ENCODE assay signal across 23 mouse cellular contexts in genomic region chr11:97069333-97069732, GRCm38 (mm10). TPM values are rescaled to one million over a fixed set of nuclear protein-coding genes. Genes with fewer than 3 reads are reported as not detected.
DNase-seq lines count a peak whose midpoint lies in the region; ATAC-seq and TF ChIP-seq lines count a peak whose summit lies in the region.
"Had no signal": no experiment of that assay in that cellular context is flagged by ENCODE, and none has a peak within 500 bp of the region (broad histone marks: within the 10 kb centered on the region; RNA-seq: fewer than 3 reads in every experiment).

No protein-coding gene starts in this region.

- ATAC-seq in hindbrain, embryonic 16.5 days: peak; percentile 55; the same call in 1 of the 2 replicates
- no peak for ATAC-seq in hindbrain, embryonic 12.5 days (ENCODE audit: low FRiP score)
- no peak for ATAC-seq in intestine, postnatal 0 days
- ATAC-seq: activated CD4-positive, CD25-positive, alpha-beta regulatory T cell, adult 4 months; forebrain, embryonic 16.5 days; Patski had no signal

- H3K9me3 ChIP-seq in hindbrain, embryonic 16.5 days (ENCODE audit: control insufficient read depth, low read length): no peaks in the 10 kb centered on the region
- no peaks in the 10 kb centered on the region for H3K9me3 ChIP-seq in hindbrain, embryonic 12.5 days (replicated peaks)
- no peaks in the 10 kb centered on the region for H3K9me3 ChIP-seq in intestine, postnatal 0 days (ENCODE audit: control insufficient read depth)
- H3K9me3 ChIP-seq: embryonic facial prominence, embryonic 12.5 days; heart, embryonic 15.5 days had no signal

- H3K4me1 ChIP-seq in hindbrain, embryonic 16.5 days (ENCODE audit: control insufficient read depth, insufficient read depth, low read depth, low read length): no peaks in the 10 kb centered on the region
- no peaks in the 10 kb centered on the region for H3K4me1 ChIP-seq in hindbrain, embryonic 12.5 days
- 0 out of 2 replicates have a peak, but pooled peaks cover 3% of the 10 kb centered on the region for H3K4me1 ChIP-seq in intestine, postnatal 0 days (replicated peaks; ENCODE audit: control insufficient read depth, insufficient read depth, low read length)
- H3K4me1 ChIP-seq: embryonic facial prominence, embryonic 12.5 days had no signal

- no peak overlapping the region for H3K9ac ChIP-seq in hindbrain, embryonic 16.5 days (ENCODE audit: low read depth, low read length)
- H3K9ac ChIP-seq in hindbrain, embryonic 12.5 days: no peak overlapping the region
- H3K9ac ChIP-seq in intestine, postnatal 0 days (ENCODE audit: low read depth, low read length): no peak overlapping the region
- H3K9ac ChIP-seq: embryonic facial prominence, embryonic 12.5 days; heart, embryonic 15.5 days had no signal

- peak; percentile 60 to 65 for DNase-seq in cerebellum, postnatal 14 days
- no peak for DNase-seq in cerebellum, adult 11 months
- peak; percentile 64 for DNase-seq in left cerebral cortex, postnatal 4 days
- no peak for DNase-seq in left cerebral cortex, postnatal 10 days (ENCODE audit: extremely low spot score in 1 of 2, low spot score in 2 of 2)
- DNase-seq: adrenal gland, adult 8-10 months; adrenal gland, postnatal 36 days; cerebellum, adult 11-12 months; gastrocnemius, postnatal 14 days; heart, adult 2 months; heart, postnatal 14 days; kidney, adult 8-10 months had no signal

- intact Hi-C loops in left cerebral cortex, postnatal 4 days (cut with DNase I): no loop called here
- intact Hi-C loops in left cerebral cortex, postnatal 10 days (cut with DNase I): no loop called here

- no peak overlapping the region for H3K27ac ChIP-seq in hindbrain, embryonic 16.5 days (ENCODE audit: low read depth, low read length)
- H3K27ac ChIP-seq in hindbrain, embryonic 12.5 days: no peak overlapping the region
- peak overlapping the region; percentile 35; the same call in 1 of the 2 replicates for H3K27ac ChIP-seq in intestine, postnatal 0 days (ENCODE audit: low read depth, low read length)
- H3K27ac ChIP-seq: embryonic facial prominence, embryonic 12.5 days; heart, adult 2 months; heart, embryonic 15.5 days had no signal

- peaks cover 2% of the 10 kb centered on the region; the same call in 1 of the 2 replicates for H3K36me3 ChIP-seq in hindbrain, embryonic 16.5 days (ENCODE audit: control insufficient read depth, insufficient read depth, low read length)
- H3K36me3 ChIP-seq in hindbrain, embryonic 12.5 days: peaks cover 33% of the 10 kb centered on the region
- H3K36me3 ChIP-seq in intestine, postnatal 0 days (ENCODE audit: control insufficient read depth, insufficient read depth): peaks cover 23% of the 10 kb centered on the region; the same call in 1 of the 2 replicates
- H3K36me3 ChIP-seq: heart, embryonic 15.5 days had no signal

- no peak overlapping the region for H3K4me2 ChIP-seq in hindbrain, embryonic 16.5 days (ENCODE audit: low read length)
- no peak overlapping the region for H3K4me2 ChIP-seq in hindbrain, embryonic 12.5 days (replicated peaks)
- no peak overlapping the region for H3K4me2 ChIP-seq in intestine, postnatal 0 days (replicated peaks; ENCODE audit: low read depth)
- H3K4me2 ChIP-seq: embryonic facial prominence, embryonic 12.5 days; heart, embryonic 11.5 days; heart, embryonic 15.5 days had no signal

- 53% methylated on average over 1 of the region's 1 CpGs for WGBS in hindbrain, embryonic 16.5 days
- WGBS in hindbrain, embryonic 12.5 days: 75% methylated on average over 1 of the region's 1 CpGs
- 54% methylated on average over 1 of the region's 1 CpGs for WGBS in intestine, postnatal 0 days

- H3K27me3 ChIP-seq in hindbrain, embryonic 16.5 days (replicated peaks; ENCODE audit: control insufficient read depth, insufficient read depth, low read length): no peaks in the 10 kb centered on the region
- no peaks in the 10 kb centered on the region for H3K27me3 ChIP-seq in hindbrain, embryonic 12.5 days
- no peaks in the 10 kb centered on the region for H3K27me3 ChIP-seq in intestine, postnatal 0 days (replicated peaks; ENCODE audit: control insufficient read depth, insufficient read depth, low read length)
- H3K27me3 ChIP-seq: CH12.LX; embryonic facial prominence, embryonic 12.5 days; heart, embryonic 15.5 days; Patski had no signal

- H3K4me3 ChIP-seq in hindbrain, embryonic 16.5 days (ENCODE audit: low read length): no peak overlapping the region
- H3K4me3 ChIP-seq in hindbrain, embryonic 12.5 days: no peak overlapping the region
- no peak overlapping the region for H3K4me3 ChIP-seq in intestine, postnatal 0 days (ENCODE audit: low read depth, low read length)
- H3K4me3 ChIP-seq: embryonic facial prominence, embryonic 12.5 days; heart, adult 2 months; heart, embryonic 15.5 days had no signal

- TF ChIP-seq CTCF in intestine, postnatal 0 days (IDR thresholded peaks at IDR 0.05; ENCODE audit: low read depth): no peak

RNA-seq across cellular contexts. Expression of gene Osbpl7, which starts 18.9 kb away (rescaled TPM):
- polyA plus RNA-seq in hindbrain, embryonic 16.5 days (2015; fragmentation: Nextera tagmentation; extraction: Ambion mirVana): 12.5 and 12.9 TPM in 2 replicates
- 9.1 and 11.9 TPM in 2 replicates for polyA plus RNA-seq in hindbrain, embryonic 12.5 days (2016; fragmentation: Nextera tagmentation; extraction: Ambion mirVana)
- total RNA-seq in left cerebral cortex, postnatal 4 days (2021): 10 to 100 TPM; 15.3 to 18.4 TPM
- total RNA-seq in left cerebral cortex, postnatal 10 days (2021): 10 to 100 TPM; 11.3 to 12.8 TPM
- polyA plus RNA-seq in intestine, postnatal 0 days (2015; fragmentation: Nextera tagmentation; extraction: Ambion mirVana): 10.6 and 12.0 TPM in 2 replicates

RNA-seq across cellular contexts. Expression of gene Mrpl10, which starts 28.0 kb away (rescaled TPM):
- polyA plus RNA-seq in hindbrain, embryonic 16.5 days (2015; fragmentation: Nextera tagmentation; extraction: Ambion mirVana): 63.4 and 66.9 TPM in 2 replicates
- 64.8 and 70.1 TPM in 2 replicates for polyA plus RNA-seq in hindbrain, embryonic 12.5 days (2016; fragmentation: Nextera tagmentation; extraction: Ambion mirVana)
- total RNA-seq in left cerebral cortex, postnatal 4 days (2021): 10 to 100 TPM; 45.1 to 49.7 TPM
- 10 to 100 TPM; 69.0 to 69.2 TPM for total RNA-seq in left cerebral cortex, postnatal 10 days (2021)
- polyA plus RNA-seq in intestine, postnatal 0 days (2015; fragmentation: Nextera tagmentation; extraction: Ambion mirVana): 50.7 and 50.8 TPM in 2 replicates

RNA-seq across cellular contexts. Expression of gene Lrrc46, which starts 28.1 kb away (rescaled TPM):
- polyA plus RNA-seq in hindbrain, embryonic 16.5 days (2015; fragmentation: Nextera tagmentation; extraction: Ambion mirVana): 3.4 and 3.9 TPM in 2 replicates
- polyA plus RNA-seq in hindbrain, embryonic 12.5 days (2016; fragmentation: Nextera tagmentation; extraction: Ambion mirVana): 4.8 and 5.1 TPM in 2 replicates
- total RNA-seq in left cerebral cortex, postnatal 4 days (2021): 1 to 10 TPM; 1.0 to 1.5 TPM
- total RNA-seq in left cerebral cortex, postnatal 10 days (2021): under 1 TPM; 0.61 to 0.75 TPM
- 0.17 and 0.18 TPM in 2 replicates for polyA plus RNA-seq in intestine, postnatal 0 days (2015; fragmentation: Nextera tagmentation; extraction: Ambion mirVana)
- total RNA-seq: gastrocnemius, postnatal 14 days; hematopoietic stem cell, adult 5-6 weeks had no signal
- polyA plus RNA-seq: activated CD4-positive, CD25-positive, alpha-beta regulatory T cell, adult 4 months had no signal

RNA-seq across cellular contexts. Expression of gene Scrn2, which starts 39.6 kb away (rescaled TPM):
- 14.5 and 16.8 TPM in 2 replicates for polyA plus RNA-seq in hindbrain, embryonic 16.5 days (2015; fragmentation: Nextera tagmentation; extraction: Ambion mirVana)
- polyA plus RNA-seq in hindbrain, embryonic 12.5 days (2016; fragmentation: Nextera tagmentation; extraction: Ambion mirVana): 21.2 and 23.9 TPM in 2 replicates
- 1 to 10 TPM; 5.5 to 7.3 TPM for total RNA-seq in left cerebral cortex, postnatal 4 days (2021)
- total RNA-seq in left cerebral cortex, postnatal 10 days (2021): 1 to 10 TPM; 3.9 to 4.2 TPM
- polyA plus RNA-seq in intestine, postnatal 0 days (2015; fragmentation: Nextera tagmentation; extraction: Ambion mirVana): 24.1 and 24.5 TPM in 2 replicates

RNA-seq across cellular contexts. Expression of gene Tbx21, which starts 45.8 kb away (rescaled TPM):
- polyA plus RNA-seq in hindbrain, embryonic 16.5 days (2015; fragmentation: Nextera tagmentation; extraction: Ambion mirVana): 0.15 and 0.22 TPM in 2 replicates
- 0.10 TPM in 1 of 2 replicates, not detected in the other for polyA plus RNA-seq in hindbrain, embryonic 12.5 days (2016; fragmentation: Nextera tagmentation; extraction: Ambion mirVana)
- total RNA-seq in left cerebral cortex, postnatal 4 days (2021): under 1 TPM; 0.20 to 0.32 TPM
- not detected for total RNA-seq in left cerebral cortex, postnatal 10 days (2021)
- 0.09 and 0.13 TPM in 2 replicates for polyA plus RNA-seq in intestine, postnatal 0 days (2015; fragmentation: Nextera tagmentation; extraction: Ambion mirVana)
- total RNA-seq: heart, adult 2 months had no signal
- polyA plus RNA-seq: heart, embryonic 11.5 days; intestine, embryonic 14.5 days; Patski had no signal

Comparison
In these comparisons a context has a peak if more than half of its experiments do, and no peak if none do; other contexts are left out.
1. DNase-seq: peak in cerebellum, postnatal 14 days (2 of 2) and left cerebral cortex, postnatal 4 days (single experiment); none in cerebellum, adult 11 months (single experiment) and left cerebral cortex, postnatal 10 days (0 of 2).